Comparison of ENCODE assay signal across 17 mouse cellular contexts in the genomic region with DNA sequence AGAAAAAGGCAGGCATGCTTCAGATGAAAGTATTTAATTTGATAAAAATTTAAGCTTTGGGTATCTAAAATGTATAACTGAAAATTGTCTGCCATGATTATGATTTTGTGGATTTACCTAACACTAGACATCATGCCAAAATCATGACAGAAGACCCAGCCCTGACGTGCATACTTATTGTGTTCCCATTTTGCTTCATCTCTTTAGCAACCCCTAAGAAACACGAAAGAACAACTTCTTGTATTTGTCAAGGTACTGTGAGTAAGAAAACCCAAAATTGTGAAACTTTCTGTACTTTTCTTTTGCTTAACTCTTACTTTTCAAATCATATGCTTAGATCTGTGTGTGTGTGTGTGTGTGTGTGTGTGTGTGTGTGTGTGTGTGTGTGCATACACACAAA. TPM values are rescaled to one million over a fixed set of nuclear protein-coding genes. Genes with fewer than 3 reads are reported as not detected.
DNase-seq lines count a peak whose midpoint lies in the region; ATAC-seq lines count a peak whose summit lies in the region.
"Had no signal": no experiment of that assay in that cellular context is flagged by ENCODE, and none has a peak within 500 bp of the region (broad histone marks: within the 10 kb centered on the region; RNA-seq: fewer than 3 reads in every experiment).

No protein-coding gene starts in this region.

- no peak overlapping the region for H3K4me2 ChIP-seq in forebrain, embryonic 15.5 days (replicated peaks)
- H3K4me2 ChIP-seq: embryonic facial prominence, embryonic 12.5 days; forebrain, embryonic 13.5 days had no signal

- no peak overlapping the region for H3K9ac ChIP-seq in forebrain, embryonic 15.5 days (replicated peaks)
- H3K9ac ChIP-seq: embryonic facial prominence, embryonic 12.5 days; forebrain, embryonic 13.5 days had no signal

- H3K27me3 ChIP-seq in forebrain, embryonic 15.5 days, result no peaks in the 10 kb centered on the region
- H3K27me3 ChIP-seq: embryonic facial prominence, embryonic 12.5 days; forebrain, embryonic 13.5 days had no signal

- H3K27ac ChIP-seq in forebrain, embryonic 15.5 days (replicated peaks), result no peak overlapping the region
- H3K27ac ChIP-seq: embryonic facial prominence, embryonic 10.5 days; embryonic facial prominence, embryonic 12.5 days; forebrain, embryonic 13.5 days had no signal

- peaks cover 18% of the 10 kb centered on the region for H3K4me1 ChIP-seq in forebrain, embryonic 15.5 days

- no peak for DNase-seq in adrenal gland, postnatal 25 days
- DNase-seq: adrenal gland, adult 2 months; adrenal gland, postnatal 10 days; adrenal gland, postnatal 36 days; cerebellum, adult 11-12 months; cerebellum, adult 2 months; cerebellum, adult 9-10 months; cerebellum, postnatal 10 days; cerebellum, postnatal 25 days had no signal

- 96% methylated on average over 2 of the region's 2 CpGs for WGBS in forebrain, embryonic 15.5 days

- no peaks in the 10 kb centered on the region for H3K36me3 ChIP-seq in forebrain, embryonic 15.5 days

- no peaks in the 10 kb centered on the region for H3K9me3 ChIP-seq in forebrain, embryonic 15.5 days
- H3K9me3 ChIP-seq: embryonic facial prominence, embryonic 10.5 days; embryonic facial prominence, embryonic 12.5 days; forebrain, embryonic 13.5 days had no signal

- no peak overlapping the region for H3K4me3 ChIP-seq in forebrain, embryonic 15.5 days
- H3K4me3 ChIP-seq: embryonic facial prominence, embryonic 10.5 days; embryonic facial prominence, embryonic 12.5 days; forebrain, embryonic 13.5 days had no signal

- 0 out of 2 replicates have a peak, but pooled peaks have one; percentile 30 for ATAC-seq in granulocyte monocyte progenitor cell, adult 5-6 weeks (replicated peaks; ENCODE audit: poor library complexity, severe bottlenecking)
- ATAC-seq in megakaryocyte, adult 5-6 weeks (ENCODE audit: poor library complexity, severe bottlenecking), result peak; percentile 83
- peak; percentile 41; the same call in 1 of the 2 replicates for ATAC-seq in neutrophil, adult 5-6 weeks (ENCODE audit: extremely low read depth, insufficient number of reproducible peaks, low FRiP score, poor library complexity, severe bottlenecking)
- no peak for ATAC-seq in forebrain, embryonic 15.5 days (replicated peaks)
- ATAC-seq: forebrain, embryonic 13.5 days; forebrain, embryonic 16.5 days had no signal

RNA-seq across cellular contexts. Expression of a gene that starts 6.3 kb away (rescaled TPM):
- 6.1 and 9.5 TPM in 2 replicates for total RNA-seq in granulocyte monocyte progenitor cell, adult 5-6 weeks (2014; fragmentation: Nextera tagmentation)
- total RNA-seq in granulocyte monocyte progenitor cell, adult 5-6 weeks (2017), result 8.3 and 9.1 TPM in 2 replicates
- 20.7 and 22.2 TPM in 2 replicates for total RNA-seq in megakaryocyte, adult 5-6 weeks (2015)
- 19.3 and 24.4 TPM in 2 replicates for total RNA-seq in megakaryocyte, adult 5-6 weeks (2017)
- total RNA-seq in neutrophil, adult 5-6 weeks (2017), result 101 and 114 TPM in 2 replicates
- 4.1 and 4.4 TPM in 2 replicates for polyA plus RNA-seq in forebrain, embryonic 15.5 days (2015; fragmentation: Nextera tagmentation; extraction: Ambion mirVana)
- 36.8 and 49.5 TPM in 2 replicates for total RNA-seq in adrenal gland, postnatal 25 days (2021)
